Mouse (Mus musculus) myocyte (in vitro differentiated cells): Measurements from ENCODE around the gene Atxn2.

ENCODE experiments used
- CEBPB ChIP-seq: IDR thresholded peaks from 2 replicates; pipeline ENCODE4 v1.6.1; 2011; ENCODE audit warnings: mild to moderate bottlenecking, moderate library complexity; ENCODE audit not compliant: poor library complexity, insufficient read depth, severe bottlenecking
- E2F4 ChIP-seq: IDR thresholded peaks from one replicate; pipeline ENCODE4 v1.6.1; 2011; ENCODE audit warnings: mild to moderate bottlenecking, control low read depth, moderate library complexity; ENCODE audit not compliant: insufficient read depth
- MAX ChIP-seq: IDR thresholded peaks from one replicate; pipeline ENCODE4 v1.6.1; 2011; ENCODE audit warnings: low read depth, mild to moderate bottlenecking, control low read depth
- MYOD1 ChIP-seq, 3 experiments: IDR thresholded peaks; one replicate each; pipeline ENCODE4 v1.6.1; 2011; ENCODE audit warnings: control low read depth in 2 of 3, low read depth in 2 of 3, mild to moderate bottlenecking in 2 of 3, moderate library complexity in 1 of 3; ENCODE audit not compliant: insufficient read length in 2 of 3, control insufficient read depth in 1 of 3
- MYOG ChIP-seq, 3 experiments: IDR thresholded peaks; one replicate each; pipeline ENCODE4 v1.6.1; 2011; ENCODE audit warnings: control low read depth in 2 of 3, low read depth in 2 of 3, mild to moderate bottlenecking in 2 of 3; ENCODE audit not compliant: insufficient read length in 2 of 3, control insufficient read depth in 1 of 3, insufficient read depth in 1 of 3
- POLR2A ChIP-seq: IDR thresholded peaks from one replicate; pipeline ENCODE4 v1.6.1; 2011; ENCODE audit warnings: low read depth, mild to moderate bottlenecking, control low read depth, moderate library complexity; ENCODE audit not compliant: insufficient read length
- POLR2AphosphoS2 ChIP-seq: IDR thresholded peaks from one replicate; pipeline ENCODE4 v1.6.1; 2011; ENCODE audit warnings: low read depth, control low read depth; ENCODE audit not compliant: insufficient read length
- REST ChIP-seq: IDR thresholded peaks from one replicate; pipeline ENCODE4 v1.6.1; 2011; ENCODE audit warnings: mild to moderate bottlenecking, control low read depth, moderate library complexity; ENCODE audit not compliant: insufficient read depth, insufficient read length
- SRF ChIP-seq: IDR thresholded peaks from one replicate; pipeline ENCODE4 v1.6.1; 2011; ENCODE audit warnings: low read depth; ENCODE audit not compliant: control insufficient read depth, insufficient read length
- TCF12 ChIP-seq: IDR thresholded peaks from one replicate; pipeline ENCODE4 v1.6.1; 2011; ENCODE audit warnings: mild to moderate bottlenecking, control low read depth; ENCODE audit not compliant: poor library complexity, insufficient read depth, severe bottlenecking
- TCF3 ChIP-seq: IDR thresholded peaks from one replicate; pipeline ENCODE4 v1.6.1; 2011; ENCODE audit warnings: low read depth, control low read depth; ENCODE audit not compliant: insufficient read length
- USF1 ChIP-seq: IDR thresholded peaks from one replicate; pipeline ENCODE4 v1.6.1; 2011; ENCODE audit warnings: low read depth, mild to moderate bottlenecking, control low read depth, moderate library complexity

- TF ChIP-seq POLR2A (no peak), MYOD1 (IDR thresholded peaks at IDR 0.05; ENCODE audit: control insufficient read depth in 1 of 3, insufficient read length in 2 of 3, low read depth in 2 of 3) (no peak), USF1 (no peak), POLR2AphosphoS2 (no peak), MAX (no peak), E2F4 (no peak), MYOG (IDR thresholded peaks at IDR 0.05; ENCODE audit: control insufficient read depth in 1 of 3, insufficient read depth in 1 of 3, insufficient read length in 2 of 3, low read depth in 2 of 3) (peak in 1 of 3 experiments; percentile 51), TCF3 (no peak), TCF12 (no peak), REST (no peak), CEBPB (no peak), SRF (no peak)
Observed at GRCm38 (mm10) chr5:121686113-121686898, 24.8 kb upstream of the Atxn2 start.
